Mouse (Mus musculus): ENCODE results near the gene Vegfa. TPM values are rescaled to one million over a fixed set of nuclear protein-coding genes. Genes with fewer than 3 reads are reported as not detected.

Vegfa gene
- 101 and 171 TPM in 2 replicates for polyA plus RNA-seq (2012; rRNA removed; ENCODE audit: low replicate concordance)

DNA sequence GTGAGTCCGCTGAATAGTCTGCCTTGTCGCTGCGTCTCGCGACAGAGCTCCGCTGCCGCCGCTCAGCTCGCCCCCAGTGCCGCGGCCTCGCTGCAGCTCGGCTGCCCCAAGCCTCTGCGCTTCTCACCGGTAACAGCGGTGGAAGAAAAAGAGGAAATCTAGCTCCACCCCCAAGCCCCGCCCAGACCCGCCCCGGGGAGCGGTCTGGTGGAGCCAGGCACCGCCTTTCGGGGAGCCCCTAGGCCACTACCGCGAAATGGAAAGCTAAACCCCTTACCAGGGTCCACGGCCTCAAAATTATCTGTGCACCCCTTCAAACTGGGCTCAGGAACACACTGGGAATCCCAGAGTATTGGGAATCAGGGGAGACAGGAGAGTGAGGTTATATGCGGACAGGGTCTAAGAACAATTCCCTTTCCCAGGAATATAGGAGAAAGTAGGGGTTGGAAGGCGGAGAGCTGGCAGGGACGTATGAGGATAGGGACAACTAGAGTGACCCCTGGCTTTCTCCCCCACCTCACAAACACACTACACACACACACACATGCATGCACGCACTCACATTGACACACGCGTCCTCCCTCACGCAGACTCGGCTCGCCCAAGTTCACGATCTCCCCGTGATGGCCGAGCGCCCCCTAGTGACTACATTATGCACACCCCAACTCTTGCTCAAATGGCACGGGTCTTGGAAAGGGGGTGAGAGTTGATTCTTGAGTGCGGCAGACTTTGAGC is at the start of gene Vegfa:
Vegfa (minus strand) TSS at position 113 of the 735 bp plus-strand sequence.

Other genes with a start within 250 kb of the Vegfa start
- 17.1 and 19.4 TPM in 2 replicates for gene Mrps18a, start 78.6 kb upstream of the Vegfa start, polyA plus RNA-seq (2012; rRNA removed; ENCODE audit: low replicate concordance)
- 2.2 and 4.9 TPM in 2 replicates for gene Rsph9, start 111.8 kb upstream of the Vegfa start, polyA plus RNA-seq (2012; rRNA removed; ENCODE audit: low replicate concordance)
- 12.1 and 19.8 TPM in 2 replicates for gene Mad2l1bp, start 121.2 kb upstream of the Vegfa start, polyA plus RNA-seq (2012; rRNA removed; ENCODE audit: low replicate concordance)
- 93.2 and 135 TPM in 2 replicates for gene Gtpbp2, start 128.7 kb upstream of the Vegfa start, polyA plus RNA-seq (2012; rRNA removed; ENCODE audit: low replicate concordance)
- gene Polh, start 170.3 kb upstream of the Vegfa start, polyA plus RNA-seq (2012; rRNA removed; ENCODE audit: low replicate concordance) = 0.92 and 1.5 TPM in 2 replicates
- gene Xpo5, start 170.4 kb upstream of the Vegfa start, polyA plus RNA-seq (2012; rRNA removed; ENCODE audit: low replicate concordance) = 5.5 and 7.3 TPM in 2 replicates
- gene Polr1c, start 215.7 kb upstream of the Vegfa start, polyA plus RNA-seq (2012; rRNA removed; ENCODE audit: low replicate concordance) = 19.3 and 22.3 TPM in 2 replicates
- 255 and 304 TPM in 2 replicates for gene Yipf3, start 215.7 kb upstream of the Vegfa start, polyA plus RNA-seq (2012; rRNA removed; ENCODE audit: low replicate concordance)
- 1.0 and 2.1 TPM in 2 replicates for gene Lrrc73, start 221.2 kb upstream of the Vegfa start, polyA plus RNA-seq (2012; rRNA removed; ENCODE audit: low replicate concordance)